Mouse (Mus musculus): ENCODE measurements around the gene Slc50a1. TPM values are rescaled to one million over a fixed set of nuclear protein-coding genes. Genes with fewer than 3 reads are reported as not detected.

The Slc50a1 gene
- polyA plus RNA-seq, 1 experiment from 2014 or later = 60.2 TPM

DNA sequence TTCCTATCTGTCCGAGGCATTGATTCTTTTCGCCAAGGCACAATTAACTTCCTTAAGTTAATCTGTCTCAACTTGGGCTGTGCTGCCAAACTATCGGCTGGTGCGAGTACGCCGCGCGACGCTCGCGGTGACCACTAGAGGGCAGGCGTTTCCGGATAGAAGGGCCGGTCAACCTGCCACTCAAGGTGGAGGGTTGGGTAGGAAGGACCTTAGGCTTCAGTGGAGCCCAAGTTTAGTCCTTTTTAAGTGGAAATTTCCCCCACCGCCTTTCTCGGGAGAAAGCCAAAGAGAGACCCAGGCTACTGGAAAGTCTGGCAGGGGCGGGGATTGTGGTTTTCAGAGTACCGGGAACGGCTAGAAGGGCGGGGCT lies 42.2 kb downstream of the Slc50a1 start:
- H3K9ac ChIP-seq = peak overlapping the region; percentile 48
- peak overlapping the region; percentile 86 for H3K4me2 ChIP-seq
- peaks cover 19% of the 10 kb centered on the region for H3K4me1 ChIP-seq (ENCODE audit: insufficient read depth)
- peaks cover 7% of the 10 kb centered on the region; the same call in 1 of the 2 replicates for H3K36me3 ChIP-seq (ENCODE audit: insufficient read depth)
- peak; percentile 97 for TF ChIP-seq CTCF (IDR thresholded peaks at IDR 0.05; ENCODE audit: low read depth)
- H3K4me3 ChIP-seq (ENCODE audit: low read depth, low read length) = peak overlapping the region; percentile 45
- under 1% methylated on average over 20 of the region's 20 CpGs for WGBS
- no peaks in the 10 kb centered on the region for H3K9me3 ChIP-seq (ENCODE audit: low read depth, low read length)
- peak; percentile 95 for DNase-seq
- peak overlapping the region; percentile 81 for H3K27ac ChIP-seq (ENCODE audit: low read depth)
- H3K27me3 ChIP-seq (ENCODE audit: insufficient read depth, low read length) = no peaks in the 10 kb centered on the region
- peak; percentile 48 for ATAC-seq (ENCODE audit: insufficient read depth)

DNA sequence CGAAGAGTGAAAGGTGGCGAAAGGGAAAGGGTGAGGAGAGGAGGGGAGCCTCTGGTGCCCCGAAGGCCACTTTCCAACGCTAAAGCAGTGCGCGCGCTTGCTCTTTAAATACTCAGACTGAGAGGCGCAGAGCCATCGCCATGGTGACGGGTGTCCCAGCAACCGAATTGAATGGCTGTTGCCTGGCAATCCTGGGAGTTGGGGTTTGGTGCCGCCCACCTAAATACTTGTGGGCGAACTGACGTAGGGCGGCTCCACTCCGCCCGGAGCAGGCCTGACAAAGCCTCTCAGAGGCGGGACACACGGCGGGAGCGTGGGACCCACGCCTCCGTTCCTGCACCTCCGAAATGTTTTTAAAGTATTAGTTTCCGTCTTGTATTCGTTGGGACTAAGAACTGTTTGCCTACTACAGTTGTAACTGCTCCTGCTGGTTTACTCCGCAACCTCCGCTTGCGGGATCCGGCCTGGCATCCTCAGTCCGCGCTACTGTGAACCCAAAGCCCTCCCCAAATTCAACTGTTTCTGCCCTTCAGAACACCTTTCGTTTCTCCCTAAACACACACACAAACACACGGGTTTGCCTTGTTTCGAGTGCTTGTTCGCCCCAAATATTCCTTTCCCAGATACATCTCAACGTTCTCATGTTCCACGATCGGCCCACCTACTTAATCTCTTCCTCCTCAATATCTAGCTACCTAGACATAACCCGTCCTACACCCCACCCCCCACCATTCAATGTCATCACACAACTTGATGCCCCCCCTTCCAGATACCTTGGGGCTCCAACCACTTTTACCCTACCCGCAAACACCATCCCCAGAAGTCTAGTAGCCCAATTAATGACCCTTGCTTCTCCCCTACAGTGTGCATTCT lies 42.8 kb downstream of the Slc50a1 start:
- peak overlapping the region; percentile 48 for H3K9ac ChIP-seq
- peak overlapping the region; percentile 45 for H3K4me3 ChIP-seq (ENCODE audit: low read depth, low read length)
- WGBS = 3% methylated on average over 41 of the region's 41 CpGs
- peaks cover 7% of the 10 kb centered on the region; the same call in 1 of the 2 replicates for H3K36me3 ChIP-seq (ENCODE audit: insufficient read depth)
- H3K9me3 ChIP-seq (ENCODE audit: low read depth, low read length) = no peaks in the 10 kb centered on the region
- peak overlapping the region; percentile 81 for H3K27ac ChIP-seq (ENCODE audit: low read depth)
- DNase-seq (peak; percentile 95), ATAC-seq (ENCODE audit: insufficient read depth) (peak; percentile 85)
- peaks cover 16% of the 10 kb centered on the region; the same call in 1 of the 2 replicates for H3K4me1 ChIP-seq (ENCODE audit: insufficient read depth)
- no peaks in the 10 kb centered on the region for H3K27me3 ChIP-seq (ENCODE audit: insufficient read depth, low read length)
- no peak for TF ChIP-seq CTCF (IDR thresholded peaks at IDR 0.05; ENCODE audit: low read depth)
- H3K4me2 ChIP-seq = peak overlapping the region; percentile 86

DNA sequence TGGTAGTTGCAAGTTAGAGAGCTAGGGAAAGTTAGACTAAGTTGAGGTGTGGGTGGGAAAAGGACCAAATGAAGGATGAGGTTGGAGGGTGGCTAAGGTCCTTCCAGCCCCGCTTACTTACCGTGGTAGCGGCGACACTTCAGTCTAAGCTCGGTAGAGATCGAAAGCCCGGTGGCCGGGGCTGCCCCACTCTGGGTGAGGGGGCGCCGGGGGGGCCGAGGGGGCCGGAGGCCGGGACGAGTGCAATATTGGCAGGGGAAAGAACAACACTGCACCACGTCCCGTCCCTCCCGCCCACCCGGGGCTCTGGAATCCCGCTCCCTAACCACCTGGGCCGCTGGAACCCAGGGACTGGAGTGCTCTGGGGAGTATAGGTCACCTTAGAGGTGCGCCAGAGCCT lies 43.5 kb downstream of the Slc50a1 start, which contains the start of gene Mtx1:
TSS of gene Mtx1 (minus strand) at position 189 of the 400 bp plus-strand sequence.
- WGBS = 3% methylated on average over 21 of the region's 21 CpGs
- Histone ChIP-seq H3K4me1 (ENCODE audit: insufficient read depth) (peaks cover 15% of the 10 kb centered on the region; the same call in 1 of the 2 replicates), H3K9ac (peak within 1 kb of the TSS; percentile 48), H3K9me3 (ENCODE audit: low read depth, low read length) (no peaks in the 10 kb centered on the region), H3K4me3 (ENCODE audit: low read depth, low read length) (peak within 1 kb of the TSS; percentile 45), H3K36me3 (ENCODE audit: insufficient read depth) (peaks cover 7% of the 10 kb centered on the region; the same call in 1 of the 2 replicates), H3K27ac (ENCODE audit: low read depth) (peak within 1 kb of the TSS; percentile 81), H3K4me2 (peak within 1 kb of the TSS; percentile 86), H3K27me3 (ENCODE audit: insufficient read depth, low read length) (no peaks in the 10 kb centered on the region)
- DNase-seq (no peak), ATAC-seq (ENCODE audit: insufficient read depth) (peak; percentile 18; the same call in 1 of the 2 replicates)
- TF ChIP-seq CTCF (IDR thresholded peaks at IDR 0.05; ENCODE audit: low read depth) = no peak

DNA sequence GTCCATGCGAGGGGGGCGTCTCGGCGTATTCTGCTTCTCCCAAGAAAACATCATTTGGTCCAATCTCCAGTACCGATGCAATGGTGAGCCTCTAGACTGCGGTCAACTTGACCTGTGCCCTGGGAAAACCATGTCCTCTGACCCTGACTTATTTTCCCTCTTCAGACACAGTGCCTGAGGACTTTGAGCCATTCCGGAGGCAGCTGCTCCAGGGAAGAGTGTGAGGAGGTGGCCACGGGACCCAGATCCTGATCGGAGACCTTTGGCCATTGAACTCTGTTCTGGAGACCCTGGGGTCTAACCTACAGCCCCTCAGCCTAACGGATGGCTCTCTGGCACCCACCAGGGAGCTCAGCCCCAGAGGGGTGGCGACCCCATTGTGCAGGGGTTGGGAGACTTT lies 44.0 kb downstream of the Slc50a1 start:
- H3K4me3 ChIP-seq (ENCODE audit: low read depth, low read length) = peak overlapping the region; percentile 45
- no peaks in the 10 kb centered on the region for H3K9me3 ChIP-seq (ENCODE audit: low read depth, low read length)
- TF ChIP-seq CTCF (IDR thresholded peaks at IDR 0.05; ENCODE audit: low read depth) = no peak
- peaks cover 12% of the 10 kb centered on the region; the same call in 1 of the 2 replicates for H3K4me1 ChIP-seq (ENCODE audit: insufficient read depth)
- ATAC-seq (ENCODE audit: insufficient read depth) (no peak), DNase-seq (no peak)
- WGBS = 37% methylated on average over 11 of the region's 11 CpGs
- H3K36me3 ChIP-seq (ENCODE audit: insufficient read depth) = peaks cover 10% of the 10 kb centered on the region; the same call in 1 of the 2 replicates
- no peak overlapping the region; the same call in 1 of the 2 replicates for H3K27ac ChIP-seq (ENCODE audit: low read depth)
- peak overlapping the region; percentile 86 for H3K4me2 ChIP-seq
- peak overlapping the region; percentile 48 for H3K9ac ChIP-seq
- no peaks in the 10 kb centered on the region for H3K27me3 ChIP-seq (ENCODE audit: insufficient read depth, low read length)

DNA sequence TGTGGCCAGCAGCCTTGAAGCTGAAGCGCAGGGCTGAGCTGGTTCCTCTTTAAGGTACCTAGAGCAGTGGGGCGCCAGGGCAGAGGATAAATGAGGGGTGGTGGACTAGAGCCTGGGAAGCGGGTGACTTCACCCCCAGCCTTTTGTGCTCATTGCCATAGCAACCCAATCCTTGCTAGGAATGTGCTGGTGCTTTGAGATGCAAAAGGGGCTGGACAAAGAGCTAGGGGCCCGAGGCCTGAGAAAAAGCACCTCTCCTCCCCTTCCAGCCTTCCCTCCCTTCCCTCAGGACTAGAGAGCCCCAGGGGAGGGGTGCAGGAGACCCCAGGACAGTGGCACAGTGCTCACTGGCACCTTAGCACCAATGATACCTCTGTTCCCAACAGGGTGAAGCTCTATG lies 44.5 kb downstream of the Slc50a1 start:
- Histone ChIP-seq H3K36me3 (ENCODE audit: insufficient read depth) (peaks cover 10% of the 10 kb centered on the region; the same call in 1 of the 2 replicates), H3K4me2 (peak overlapping the region; percentile 86), H3K27ac (ENCODE audit: low read depth) (peak overlapping the region; percentile 15; the same call in 1 of the 2 replicates), H3K9ac (peak overlapping the region; percentile 48; the same call in 1 of the 2 replicates), H3K4me3 (ENCODE audit: low read depth, low read length) (peak overlapping the region; percentile 45), H3K27me3 (ENCODE audit: insufficient read depth, low read length) (no peaks in the 10 kb centered on the region), H3K9me3 (ENCODE audit: low read depth, low read length) (no peaks in the 10 kb centered on the region), H3K4me1 (ENCODE audit: insufficient read depth) (peaks cover 12% of the 10 kb centered on the region; the same call in 1 of the 2 replicates)
- 48% methylated on average over 4 of the region's 4 CpGs for WGBS
- peak; percentile 60 for DNase-seq
- no peak for ATAC-seq (ENCODE audit: insufficient read depth)
- TF ChIP-seq CTCF (IDR thresholded peaks at IDR 0.05; ENCODE audit: low read depth) = no peak

DNA sequence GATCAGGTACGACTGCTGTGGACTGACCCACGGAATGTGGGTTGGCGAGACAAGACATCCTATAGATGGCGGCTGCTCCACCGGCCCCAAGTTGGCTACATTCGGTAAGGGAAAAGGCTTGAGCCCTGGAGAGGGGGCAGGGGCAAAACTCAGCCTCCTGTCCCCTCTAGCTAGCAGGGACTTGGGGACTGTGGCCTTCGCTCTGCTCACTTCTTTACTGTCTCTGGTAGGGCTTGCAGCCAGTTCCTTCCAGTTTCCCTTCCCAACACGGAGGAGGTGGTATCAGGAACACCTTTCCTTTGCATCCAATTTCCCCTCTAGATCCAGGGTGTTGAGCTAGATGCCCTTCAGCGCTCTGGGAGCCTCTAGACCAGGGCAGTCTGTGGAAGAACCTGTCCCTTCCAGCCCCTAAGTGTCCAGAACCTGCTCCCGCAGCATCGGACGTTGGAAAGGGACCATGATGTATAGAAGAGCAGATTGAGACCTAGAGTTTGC lies 45.0 kb downstream of the Slc50a1 start:
- no peak overlapping the region for H3K9ac ChIP-seq
- H3K4me1 ChIP-seq (ENCODE audit: insufficient read depth) = peaks cover 12% of the 10 kb centered on the region; the same call in 1 of the 2 replicates
- H3K36me3 ChIP-seq (ENCODE audit: insufficient read depth) = peaks cover 10% of the 10 kb centered on the region; the same call in 1 of the 2 replicates
- peak overlapping the region; percentile 86 for H3K4me2 ChIP-seq
- H3K27me3 ChIP-seq (ENCODE audit: insufficient read depth, low read length) = no peaks in the 10 kb centered on the region
- 54% methylated on average over 12 of the region's 12 CpGs for WGBS
- ATAC-seq (ENCODE audit: insufficient read depth) (no peak), DNase-seq (no peak)
- no peak for TF ChIP-seq CTCF (IDR thresholded peaks at IDR 0.05; ENCODE audit: low read depth)
- peak overlapping the region; percentile 45 for H3K4me3 ChIP-seq (ENCODE audit: low read depth, low read length)
- H3K27ac ChIP-seq (ENCODE audit: low read depth) = peak overlapping the region; percentile 15; the same call in 1 of the 2 replicates
- no peaks in the 10 kb centered on the region for H3K9me3 ChIP-seq (ENCODE audit: low read depth, low read length)

DNA sequence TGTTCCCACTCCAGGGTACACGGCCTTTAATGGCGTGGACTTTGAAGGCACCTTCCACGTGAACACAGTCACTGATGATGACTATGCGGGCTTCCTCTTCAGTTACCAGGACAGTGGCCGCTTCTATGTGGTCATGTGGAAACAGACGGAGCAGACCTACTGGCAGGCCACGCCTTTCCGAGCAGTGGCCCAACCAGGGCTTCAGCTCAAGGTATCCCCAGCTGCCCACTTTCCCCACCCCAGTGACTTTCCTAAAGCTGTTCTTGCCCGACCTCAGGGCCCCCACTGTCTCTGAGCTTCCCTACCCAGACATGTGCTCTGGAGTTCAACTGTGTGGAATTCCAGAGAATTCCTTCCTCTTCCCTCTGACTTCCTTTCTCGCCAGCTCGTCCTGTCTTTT lies 45.6 kb downstream of the Slc50a1 start:
- no peak for TF ChIP-seq CTCF (IDR thresholded peaks at IDR 0.05; ENCODE audit: low read depth)
- peaks cover 12% of the 10 kb centered on the region; the same call in 1 of the 2 replicates for H3K4me1 ChIP-seq (ENCODE audit: insufficient read depth)
- no peak overlapping the region for H3K9ac ChIP-seq
- H3K4me3 ChIP-seq (ENCODE audit: low read depth, low read length) = no peak overlapping the region
- WGBS = 72% methylated on average over 11 of the region's 11 CpGs
- H3K36me3 ChIP-seq (ENCODE audit: insufficient read depth) = peaks cover 10% of the 10 kb centered on the region; the same call in 1 of the 2 replicates
- H3K27me3 ChIP-seq (ENCODE audit: insufficient read depth, low read length) = no peaks in the 10 kb centered on the region
- no peaks in the 10 kb centered on the region for H3K9me3 ChIP-seq (ENCODE audit: low read depth, low read length)
- DNase-seq = no peak
- H3K4me2 ChIP-seq = peak overlapping the region; percentile 86
- ATAC-seq (ENCODE audit: insufficient read depth) = no peak
- no peak overlapping the region for H3K27ac ChIP-seq (ENCODE audit: low read depth)
